Mouse (Mus musculus) ES-E14 (cell line): ENCODE data around the gene Trim3. TPM values are rescaled to one million over a fixed set of nuclear protein-coding genes. Genes with fewer than 3 reads are reported as not detected.

ENCODE experiments used
- DNase-seq: peaks from one replicate; pipeline ENCODE4 v3.0.0-alpha.2; 2013; ENCODE audit warnings: low read depth, low spot score
- H3K27ac ChIP-seq: 2 replicates; pipeline ENCODE4 v1.5.1; 2012; ENCODE audit warnings: low read depth, mild to moderate bottlenecking, low read length, moderate library complexity, mixed read lengths; ENCODE audit not compliant: poor library complexity, insufficient read depth, severe bottlenecking
- H3K36me3 ChIP-seq: 2 replicates; pipeline ENCODE4 v1.6.1; 2012; ENCODE audit warnings: mild to moderate bottlenecking, low read length, moderate library complexity, mixed read lengths; ENCODE audit not compliant: control insufficient read depth, poor library complexity, insufficient read depth, severe bottlenecking
- H3K4me1 ChIP-seq, 2 experiments: fragments of 150-350 bp in 1 of 2; sonication (generic) in 1 of 2; 2 replicates each; pipeline ENCODE4 v1.6.1; 2012; ENCODE audit warnings: low read length in 2 of 2, mild to moderate bottlenecking in 1 of 2, mixed read lengths in 1 of 2; ENCODE audit not compliant: control insufficient read depth in 2 of 2, insufficient read depth in 2 of 2, poor library complexity in 1 of 2
- H3K4me3 ChIP-seq, 2 experiments: fragments of 150-350 bp in 1 of 2; sonication (generic) in 1 of 2; 2 replicates each; pipeline ENCODE4 v1.5.1; 2012; ENCODE audit warnings: low read length in 2 of 2, low read depth in 1 of 2, mild to moderate bottlenecking in 1 of 2, mixed read lengths in 1 of 2; ENCODE audit not compliant: insufficient read depth in 1 of 2, poor library complexity in 1 of 2, severe bottlenecking in 1 of 2
- H3K9ac ChIP-seq: 2 replicates; pipeline ENCODE4 v1.6.1; 2012; ENCODE audit warnings: low read depth, mild to moderate bottlenecking, low read length, mixed read lengths; ENCODE audit not compliant: poor library complexity, insufficient read depth, severe bottlenecking
- H3K9me3 ChIP-seq: fragments of 150-350 bp; sonication (generic); 2 replicates; pipeline ENCODE4 v1.6.1; 2012; ENCODE audit warnings: low read depth, mild to moderate bottlenecking, low read length; ENCODE audit not compliant: control insufficient read depth, insufficient read depth
- CHD2 ChIP-seq: IDR thresholded peaks from 2 replicates; pipeline ENCODE4 v1.6.1; 2014; ENCODE audit warnings: mild to moderate bottlenecking, low read depth, low read length, inconsistent platforms
- HCFC1 ChIP-seq: IDR thresholded peaks from 2 replicates; pipeline ENCODE4 v1.6.1; 2012; ENCODE audit warnings: low read length, inconsistent platforms, borderline replicate concordance; ENCODE audit not compliant: insufficient read depth
- MAFK ChIP-seq: IDR thresholded peaks from 2 replicates; pipeline ENCODE4 v1.6.1; 2014; ENCODE audit warnings: mild to moderate bottlenecking, low read depth, low read length, inconsistent platforms; ENCODE audit not compliant: insufficient read depth
- ZC3H11A ChIP-seq: IDR thresholded peaks from 2 replicates; pipeline ENCODE4 v1.6.1; 2012; ENCODE audit warnings: low read depth, mild to moderate bottlenecking, inconsistent platforms, low read length, borderline replicate concordance
- ZNF384 ChIP-seq: IDR thresholded peaks from 2 replicates; pipeline ENCODE4 v1.6.1; 2012; ENCODE audit warnings: low read depth, low read length, inconsistent platforms
- in situ Hi-C, 2 experiments: fragments of 600-800 bp; cut with MboI; formaldehyde crosslinking; loops; one replicate each; pipeline ENCODE4 v1.15.1; 2025; ENCODE audit warnings: low sequenced_read_pairs in 2 of 2, inconsistent platforms in 1 of 2; ENCODE audit not compliant: unreplicated experiment in 2 of 2
- total RNA-seq: library from RNA; depleted of rRNA; stranded (reverse); fragments of 300-350 nt; gene quantifications from 2 replicates; pipeline ENCODE4 v1.2.3, GENCODE M21; 2012; rRNA removed

Gene Trim3
- total RNA-seq, 1 experiment, result 28.5 TPM

- TF ChIP-seq CHD2 (no peak), HCFC1 (no peak), ZNF384 (no peak), MAFK (no peak), ZC3H11A (no peak)
- in situ Hi-C loops, result no loop called here
- Histone ChIP-seq H3K9me3 (no peaks in the 10 kb centered on the region), H3K4me3 (no peak overlapping the region), H3K9ac (no peak overlapping the region), H3K4me1 (peaks cover 0 to 4% of the 10 kb centered on the region in 2 experiments; a peak in 1 of 4 replicates), H3K27ac (no peak overlapping the region), H3K36me3 (no peaks in the 10 kb centered on the region; the same call in 1 of the 2 replicates)
- no peak for DNase-seq
Observed at GRCm38 (mm10) chr7:105555571-105555970, 77.8 kb downstream of the Trim3 start.

Other genes with a start within 250 kb of the Trim3 start
- 29.9 and 37.6 TPM in 2 replicates for gene Fam160a2, start 233.5 kb downstream of the Trim3 start, total RNA-seq
- 0.13 and 0.37 TPM in 2 replicates for gene Cnga4, start 229.0 kb downstream of the Trim3 start, total RNA-seq
- gene Cckbr, start 207.8 kb downstream of the Trim3 start, total RNA-seq, result 0.27 and 0.58 TPM in 2 replicates
- 2.0 and 5.3 TPM in 2 replicates for gene Cavin3, start 151.3 kb downstream of the Trim3 start, total RNA-seq
- gene Smpd1, start 79.2 kb downstream of the Trim3 start, total RNA-seq, result 19.4 and 22.8 TPM in 2 replicates
- 14.2 and 19.9 TPM in 2 replicates for gene Apbb1, start 51.9 kb downstream of the Trim3 start, total RNA-seq
- 0.58 and 0.71 TPM in 2 replicates for gene Hpx, start 33.4 kb downstream of the Trim3 start, total RNA-seq
- 75.4 and 85.5 TPM in 2 replicates for gene Timm10b, start 6.5 kb upstream of the Trim3 start, total RNA-seq
- gene Arfip2, start 6.8 kb upstream of the Trim3 start, total RNA-seq, result 46.5 and 62.9 TPM in 2 replicates
- 9.2 and 35.6 TPM in 2 replicates for gene Gm45799, start 7.0 kb upstream of the Trim3 start, total RNA-seq
- gene Dnhd1, start 17.3 kb upstream of the Trim3 start, total RNA-seq, result 0.32 and 0.98 TPM in 2 replicates
- 36.9 and 61.4 TPM in 2 replicates for gene Ilk, start 103.0 kb upstream of the Trim3 start, total RNA-seq
- gene Rrp8, start 103.8 kb upstream of the Trim3 start, total RNA-seq, result 25.3 and 35.6 TPM in 2 replicates
- 173 and 192 TPM in 2 replicates for gene Taf10, start 110.8 kb upstream of the Trim3 start, total RNA-seq
- 53.1 and 78.4 TPM in 2 replicates for gene Tpp1, start 118.7 kb upstream of the Trim3 start, total RNA-seq
- gene Dchs1, start 154.1 kb upstream of the Trim3 start, total RNA-seq, result 1.5 and 3.3 TPM in 2 replicates
- gene Mrpl17, start 177.5 kb upstream of the Trim3 start, total RNA-seq, result 325 and 371 TPM in 2 replicates